Mouse (Mus musculus) thymus, adult 2 months (tissue): ENCODE measurements around the gene Olfr520.
"Not testable (repeated sequence)": the region's sequence is repeated elsewhere in the genome, so short reads cannot be mapped to it uniquely, and the experiment has no call there.

Source experiments
- CTCF ChIP-seq: fragments of 200-500 bp; IDR thresholded peaks from 2 replicates; pipeline ENCODE4 v1.5.1; 2012; ENCODE audit warnings: mild to moderate bottlenecking, control low read depth, low read length, moderate library complexity, borderline replicate concordance; ENCODE audit not compliant: control insufficient read depth, poor library complexity, insufficient read depth; ENCODE audit errors: extremely low read depth
- POLR2A ChIP-seq: fragments of 200-500 bp; IDR thresholded peaks from 2 replicates; pipeline ENCODE4 v1.6.1; 2012; ENCODE audit warnings: mild to moderate bottlenecking, low read length, control low read depth, moderate library complexity; ENCODE audit not compliant: control insufficient read depth, poor library complexity, insufficient read depth; ENCODE audit errors: extremely low read depth

- TF ChIP-seq CTCF, POLR2A: not testable (repeated sequence)
These were observed 5.4 kb downstream of the Olfr520 start for GRCm38 (mm10) chr7:99735491-99735890.
